Mouse (Mus musculus): ENCODE measurements around the gene Slc12a7. TPM values are rescaled to one million over a fixed set of nuclear protein-coding genes. Genes with fewer than 3 reads are reported as not detected.

The Slc12a7 gene
- polyA plus RNA-seq, 1 experiment from 2014 or later = 43.4 TPM

GRCm38 (mm10) chr13:73804914-73805313 lies 72.0 kb downstream of the Slc12a7 start:
- no peaks in the 10 kb centered on the region for H3K4me1 ChIP-seq (replicated peaks)
- no peaks in the 10 kb centered on the region for H3K27me3 ChIP-seq (ENCODE audit: insufficient read depth, poor library complexity, severe bottlenecking)
- no peaks in the 10 kb centered on the region for H3K9me3 ChIP-seq
- H3K27ac ChIP-seq = no peak overlapping the region
- no peak for DNase-seq (ENCODE audit: low spot score)
- peaks cover 100% of the 10 kb centered on the region for H3K36me3 ChIP-seq
- H3K4me3 ChIP-seq = no peak overlapping the region
- 94% methylated on average over 5 of the region's 5 CpGs for WGBS

- WGBS = 93% methylated on average over 3 of the region's 3 CpGs
- peaks cover 98% of the 10 kb centered on the region for H3K36me3 ChIP-seq
- no peaks in the 10 kb centered on the region for H3K27me3 ChIP-seq (ENCODE audit: insufficient read depth, poor library complexity, severe bottlenecking)
- H3K4me3 ChIP-seq = no peak overlapping the region
- DNase-seq (ENCODE audit: low spot score) = no peak
- no peaks in the 10 kb centered on the region for H3K9me3 ChIP-seq
- no peak overlapping the region for H3K27ac ChIP-seq
- peaks cover 7% of the 10 kb centered on the region for H3K4me1 ChIP-seq (replicated peaks)
Observed at GRCm38 (mm10) chr13:73812936-73813335, 80.0 kb downstream of the Slc12a7 start.

DNA sequence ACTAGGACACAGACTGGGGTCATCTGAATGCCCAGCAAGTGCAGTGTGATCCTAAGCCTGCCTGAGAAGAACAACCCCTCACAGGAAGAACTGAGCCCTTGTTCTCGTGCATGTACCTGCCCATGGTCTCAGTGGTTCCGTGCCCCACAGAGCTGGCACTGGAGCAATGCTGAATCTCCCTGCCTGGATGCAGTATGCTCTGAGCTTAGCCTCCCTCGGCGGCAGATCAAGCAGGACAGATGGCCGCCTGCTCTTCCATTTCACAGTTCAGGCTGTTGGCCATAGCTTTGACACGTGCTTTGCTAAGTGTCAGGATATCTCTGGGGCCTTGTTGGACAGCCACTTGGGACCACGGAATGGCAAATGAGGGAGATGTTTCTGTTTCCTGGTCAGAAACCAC lies 81.3 kb downstream of the Slc12a7 start:
- WGBS = 93% methylated on average over 7 of the region's 7 CpGs
- Histone ChIP-seq H3K4me3 (no peak overlapping the region), H3K36me3 (peaks cover 97% of the 10 kb centered on the region), H3K27ac (no peak overlapping the region), H3K4me1 (replicated peaks) (peaks cover 7% of the 10 kb centered on the region), H3K9me3 (no peaks in the 10 kb centered on the region), H3K27me3 (ENCODE audit: insufficient read depth, poor library complexity, severe bottlenecking) (no peaks in the 10 kb centered on the region)
- DNase-seq (ENCODE audit: low spot score) = no peak

DNA sequence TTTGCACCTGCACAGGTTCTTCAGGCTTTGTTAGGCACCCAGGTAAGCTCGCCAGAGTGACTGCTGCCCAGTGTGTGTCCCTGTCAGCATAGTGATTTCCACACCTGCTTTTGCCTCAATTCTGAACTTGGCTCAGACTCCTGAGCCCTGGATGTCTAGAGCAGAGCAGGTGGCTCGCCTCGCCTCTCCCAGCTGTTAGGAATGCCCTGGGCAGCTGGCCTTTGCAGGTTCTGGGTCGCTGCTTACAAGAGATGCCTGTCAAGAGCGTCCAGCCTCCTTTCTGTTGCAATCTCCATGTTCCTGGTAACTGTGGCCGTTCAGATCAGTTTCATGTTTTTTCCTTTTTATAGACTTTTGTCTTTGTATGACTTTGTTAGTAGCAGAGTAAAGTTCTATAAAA lies 83.4 kb downstream of the Slc12a7 start:
- peaks cover 82% of the 10 kb centered on the region for H3K36me3 ChIP-seq
- DNase-seq (ENCODE audit: low spot score) = peak; percentile 24

GRCm38 (mm10) chr13:73818921-73819320 lies 86.0 kb downstream of the Slc12a7 start:
- DNase-seq (ENCODE audit: low spot score) = no peak
- Histone ChIP-seq H3K27ac (no peak overlapping the region), H3K4me3 (no peak overlapping the region), H3K27me3 (ENCODE audit: insufficient read depth, poor library complexity, severe bottlenecking) (no peaks in the 10 kb centered on the region), H3K36me3 (peaks cover 59% of the 10 kb centered on the region), H3K9me3 (no peaks in the 10 kb centered on the region), H3K4me1 (replicated peaks) (peaks cover 7% of the 10 kb centered on the region)
- WGBS = 82% methylated on average over 3 of the region's 3 CpGs

More for the DNA sequence above, 83.4 kb downstream of the Slc12a7 start:
- H3K9me3 ChIP-seq = no peaks in the 10 kb centered on the region
- H3K4me1 ChIP-seq (replicated peaks) = peaks cover 7% of the 10 kb centered on the region
- 69% methylated on average over 6 of the region's 6 CpGs for WGBS
- H3K27me3 ChIP-seq (ENCODE audit: insufficient read depth, poor library complexity, severe bottlenecking) = no peaks in the 10 kb centered on the region
- no peak overlapping the region for H3K4me3 ChIP-seq
- H3K27ac ChIP-seq = no peak overlapping the region

DNA sequence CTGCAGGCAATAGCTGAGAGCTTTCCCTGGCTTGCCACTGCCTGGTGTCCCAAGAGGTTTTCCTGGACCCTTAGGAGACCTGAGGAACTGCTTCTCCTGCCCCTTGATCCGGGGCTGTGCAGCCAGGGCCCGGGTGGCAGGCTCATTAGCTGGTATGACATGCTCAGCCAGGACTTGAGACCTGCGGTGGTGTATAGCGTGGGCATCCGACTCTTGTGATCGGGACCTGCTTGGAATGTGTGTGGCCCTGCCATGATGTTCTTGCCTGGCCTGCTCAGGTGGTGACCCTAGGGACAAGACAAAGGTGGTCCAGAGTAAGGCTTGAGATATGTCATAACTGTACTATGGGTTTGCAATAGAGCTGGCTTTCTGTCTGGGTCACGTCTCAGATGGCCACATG lies 88.4 kb downstream of the Slc12a7 start:
- 95% methylated on average over 7 of the region's 7 CpGs for WGBS
- Histone ChIP-seq H3K27ac (no peak overlapping the region; the same call in 1 of the 2 replicates), H3K27me3 (ENCODE audit: insufficient read depth, poor library complexity, severe bottlenecking) (no peaks in the 10 kb centered on the region), H3K4me3 (no peak overlapping the region), H3K9me3 (no peaks in the 10 kb centered on the region), H3K36me3 (peaks cover 38% of the 10 kb centered on the region), H3K4me1 (replicated peaks) (peaks cover 2% of the 10 kb centered on the region)
- DNase-seq (ENCODE audit: low spot score) = no peak

- H3K4me1 ChIP-seq (replicated peaks) = no peaks in the 10 kb centered on the region
- no peak overlapping the region for H3K27ac ChIP-seq
- peak; percentile 46 for DNase-seq (ENCODE audit: low spot score)
- peaks cover 28% of the 10 kb centered on the region for H3K36me3 ChIP-seq
- WGBS = 64% methylated on average over 4 of the region's 4 CpGs
- no peaks in the 10 kb centered on the region for H3K9me3 ChIP-seq
- no peaks in the 10 kb centered on the region for H3K27me3 ChIP-seq (ENCODE audit: insufficient read depth, poor library complexity, severe bottlenecking)
- no peak overlapping the region for H3K4me3 ChIP-seq
Observed at GRCm38 (mm10) chr13:73822187-73822800, 89.4 kb downstream of the Slc12a7 start.

GRCm38 (mm10) chr13:73823711-73824110 lies 90.8 kb downstream of the Slc12a7 start:
- Histone ChIP-seq H3K4me3 (no peak overlapping the region), H3K27ac (no peak overlapping the region), H3K27me3 (ENCODE audit: insufficient read depth, poor library complexity, severe bottlenecking) (no peaks in the 10 kb centered on the region), H3K36me3 (peaks cover 15% of the 10 kb centered on the region), H3K4me1 (replicated peaks) (no peaks in the 10 kb centered on the region), H3K9me3 (no peaks in the 10 kb centered on the region)
- 89% methylated on average over 6 of the region's 6 CpGs for WGBS
- DNase-seq (ENCODE audit: low spot score) = no peak

DNA sequence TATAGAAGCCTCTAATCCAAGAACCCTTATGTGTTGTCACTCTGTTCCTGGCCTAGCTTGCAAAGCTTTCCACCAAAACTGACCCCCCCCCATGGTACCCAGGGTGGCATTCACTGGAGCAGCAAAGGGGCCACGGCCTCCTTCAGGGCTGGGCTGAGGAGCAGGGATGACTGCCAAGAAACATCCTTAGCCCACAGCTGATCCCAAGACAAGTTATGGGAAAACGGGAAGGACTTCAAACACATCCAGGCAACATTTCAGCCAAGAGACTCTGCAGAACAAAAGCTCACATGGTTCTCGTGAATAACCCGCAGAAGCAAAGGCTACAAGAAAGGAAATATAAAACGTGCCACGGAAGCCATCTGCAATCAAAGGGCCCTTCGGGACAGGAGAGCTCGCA lies 94.3 kb downstream of the Slc12a7 start:
- Histone ChIP-seq H3K36me3 (0 out of 2 replicates have a peak, but pooled peaks cover 5% of the 10 kb centered on the region), H3K9me3 (no peaks in the 10 kb centered on the region), H3K4me1 (replicated peaks) (no peaks in the 10 kb centered on the region), H3K27me3 (ENCODE audit: insufficient read depth, poor library complexity, severe bottlenecking) (no peaks in the 10 kb centered on the region), H3K27ac (no peak overlapping the region), H3K4me3 (no peak overlapping the region)
- DNase-seq (ENCODE audit: low spot score) = no peak
- WGBS = 84% methylated on average over 8 of the region's 8 CpGs

- Histone ChIP-seq H3K9me3 (no peaks in the 10 kb centered on the region), H3K4me1 (replicated peaks) (0 out of 2 replicates have a peak, but pooled peaks cover 8% of the 10 kb centered on the region), H3K27me3 (ENCODE audit: insufficient read depth, poor library complexity, severe bottlenecking) (no peaks in the 10 kb centered on the region), H3K4me3 (no peak overlapping the region), H3K36me3 (no peaks in the 10 kb centered on the region), H3K27ac (no peak overlapping the region)
- WGBS = 3% methylated on average over 2 of the region's 2 CpGs
- DNase-seq (ENCODE audit: low spot score) = peak; percentile 66
Observed at GRCm38 (mm10) chr13:73831486-73831885, 98.6 kb downstream of the Slc12a7 start.

- H3K9me3 ChIP-seq = no peaks in the 10 kb centered on the region
- H3K4me1 ChIP-seq (replicated peaks) = peaks cover 16% of the 10 kb centered on the region; the same call in 1 of the 2 replicates
- H3K36me3 ChIP-seq = no peaks in the 10 kb centered on the region
- H3K27me3 ChIP-seq (ENCODE audit: insufficient read depth, poor library complexity, severe bottlenecking) = no peaks in the 10 kb centered on the region
- 0 out of 2 replicates have a peak overlapping the region, but pooled peaks have one; percentile 10 for H3K27ac ChIP-seq
- no peak overlapping the region for H3K4me3 ChIP-seq
- 66% methylated on average over 12 of the region's 12 CpGs for WGBS
- peak; percentile 32 for DNase-seq (ENCODE audit: low spot score)
Observed at GRCm38 (mm10) chr13:73833809-73834208, 100.9 kb downstream of the Slc12a7 start.

DNA sequence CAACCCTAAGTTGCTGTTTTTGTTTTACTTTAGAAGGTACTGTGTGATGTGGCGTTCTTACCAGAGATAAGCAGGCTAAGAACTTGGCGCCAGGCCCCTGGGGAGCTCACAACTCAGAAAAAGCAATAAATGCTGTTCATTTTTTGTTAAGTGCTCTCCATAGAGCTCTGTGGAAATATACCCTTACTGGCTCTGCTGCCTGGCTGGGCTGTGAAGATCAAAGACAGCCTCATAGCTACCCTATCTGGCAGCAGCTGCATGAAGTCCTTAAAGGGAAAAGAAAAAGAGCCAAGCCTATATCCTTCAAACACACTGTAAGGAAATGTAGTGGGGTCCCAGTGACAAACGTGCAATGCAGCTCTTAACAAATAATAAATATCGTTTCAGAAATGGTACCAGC lies 102.9 kb downstream of the Slc12a7 start:
- DNase-seq (ENCODE audit: low spot score) = no peak
- H3K4me3 ChIP-seq = no peak overlapping the region
- H3K27ac ChIP-seq = no peak overlapping the region
- 71% methylated on average over 4 of the region's 4 CpGs for WGBS
- H3K4me1 ChIP-seq (replicated peaks) = peaks cover 22% of the 10 kb centered on the region
- no peaks in the 10 kb centered on the region for H3K9me3 ChIP-seq
- H3K27me3 ChIP-seq (ENCODE audit: insufficient read depth, poor library complexity, severe bottlenecking) = no peaks in the 10 kb centered on the region
- peaks cover 6% of the 10 kb centered on the region; the same call in 1 of the 2 replicates for H3K36me3 ChIP-seq

GRCm38 (mm10) chr13:73836491-73836890 lies 103.6 kb downstream of the Slc12a7 start:
- DNase-seq (ENCODE audit: low spot score) = no peak
- no peak overlapping the region for H3K4me3 ChIP-seq
- H3K9me3 ChIP-seq = no peaks in the 10 kb centered on the region
- no peak overlapping the region for H3K27ac ChIP-seq
- peaks cover 7% of the 10 kb centered on the region; the same call in 1 of the 2 replicates for H3K36me3 ChIP-seq
- peaks cover 22% of the 10 kb centered on the region for H3K4me1 ChIP-seq (replicated peaks)
- 84% methylated on average over 6 of the region's 6 CpGs for WGBS
- no peaks in the 10 kb centered on the region for H3K27me3 ChIP-seq (ENCODE audit: insufficient read depth, poor library complexity, severe bottlenecking)

Data from hindbrain, embryonic 10.5 days (tissue).